Mouse (Mus musculus): ENCODE measurements at regions not wholly inside any gene's neighbourhood (a gene's known extent, or its start where the extent isn't known, plus 50 kb on each side); places are given as distances from the start of the nearest gene placed in this dataset.
A peak's percentile ranks its signal among the peaks of the same experiment; 100 is the strongest.

- DNase-seq (ENCODE audit: low read depth) = no peak
- TF ChIP-seq CTCF (IDR thresholded peaks at IDR 0.05; ENCODE audit: borderline replicate concordance, extremely low read depth, insufficient read depth, insufficient read length) (no peak), POLR2A (IDR thresholded peaks at IDR 0.05; ENCODE audit: borderline replicate concordance, extremely low read depth, insufficient read depth, insufficient read length, poor library complexity, severe bottlenecking) (no peak)
Observed at GRCm38 (mm10) chr3:59451084-59451483, 106.9 kb upstream of the Igsf10 start.

DNA sequence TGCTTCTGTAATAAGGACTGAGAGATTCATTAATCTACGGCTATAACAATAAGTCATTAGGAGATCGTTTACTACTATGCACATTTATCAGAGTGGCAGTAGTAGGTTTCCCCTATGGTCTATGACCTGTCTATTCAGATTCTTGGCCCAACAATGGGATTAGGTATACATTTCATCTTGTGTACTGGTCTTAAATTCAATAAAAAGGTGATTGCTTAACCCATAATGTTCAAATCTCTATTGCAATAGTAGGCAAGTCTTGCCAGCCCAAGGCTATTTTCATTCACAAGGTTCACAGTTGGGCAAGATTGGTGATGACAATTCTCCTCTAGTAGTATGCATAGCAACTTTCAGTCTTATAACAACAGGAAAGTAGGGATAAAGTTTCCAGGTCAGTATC is 79.4 kb upstream of the Igsf10 start:
- no peak for DNase-seq (ENCODE audit: low read depth)
- TF ChIP-seq CTCF (IDR thresholded peaks at IDR 0.05; ENCODE audit: borderline replicate concordance, extremely low read depth, insufficient read depth, insufficient read length) = no peak
- no peak for TF ChIP-seq POLR2A (IDR thresholded peaks at IDR 0.05; ENCODE audit: borderline replicate concordance, extremely low read depth, insufficient read depth, insufficient read length, poor library complexity, severe bottlenecking)

DNA sequence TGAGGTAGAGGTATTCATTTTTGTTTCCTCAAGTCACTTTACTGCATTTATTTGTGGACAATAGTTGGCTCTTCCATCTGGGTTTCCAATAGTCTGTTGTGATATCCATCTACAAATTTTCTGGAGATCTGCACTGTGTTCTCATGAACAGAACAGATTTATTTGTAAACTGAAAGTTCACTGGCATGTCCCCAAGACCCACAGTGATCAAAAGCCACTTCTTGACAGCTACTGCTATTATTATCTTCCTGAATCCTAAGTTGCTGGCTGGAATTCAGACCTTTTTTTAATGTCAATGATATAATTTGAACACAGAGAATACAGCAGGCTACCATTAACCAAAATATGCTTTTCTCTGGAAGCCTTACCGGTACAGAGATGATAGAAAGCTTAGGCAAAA is 64.9 kb upstream of the Igsf10 start:
- no peak for DNase-seq (ENCODE audit: low read depth)
- TF ChIP-seq POLR2A (IDR thresholded peaks at IDR 0.05; ENCODE audit: borderline replicate concordance, extremely low read depth, insufficient read depth, insufficient read length, poor library complexity, severe bottlenecking) (no peak), CTCF (IDR thresholded peaks at IDR 0.05; ENCODE audit: borderline replicate concordance, extremely low read depth, insufficient read depth, insufficient read length) (no peak)

GRCm38 (mm10) chr3:59406035-59406434 is 61.8 kb upstream of the Igsf10 start:
- DNase-seq (ENCODE audit: low read depth) = no peak
- TF ChIP-seq CTCF (IDR thresholded peaks at IDR 0.05; ENCODE audit: borderline replicate concordance, extremely low read depth, insufficient read depth, insufficient read length) (no peak), POLR2A (IDR thresholded peaks at IDR 0.05; ENCODE audit: borderline replicate concordance, extremely low read depth, insufficient read depth, insufficient read length, poor library complexity, severe bottlenecking) (no peak)

- DNase-seq (ENCODE audit: low read depth) = peak; percentile 25
- no peak for TF ChIP-seq CTCF (IDR thresholded peaks at IDR 0.05; ENCODE audit: borderline replicate concordance, extremely low read depth, insufficient read depth, insufficient read length)
- TF ChIP-seq POLR2A (IDR thresholded peaks at IDR 0.05; ENCODE audit: borderline replicate concordance, extremely low read depth, insufficient read depth, insufficient read length, poor library complexity, severe bottlenecking) = no peak
Observed at GRCm38 (mm10) chr3:59401856-59402255, 57.7 kb upstream of the Igsf10 start.

- TF ChIP-seq CTCF (IDR thresholded peaks at IDR 0.05; ENCODE audit: borderline replicate concordance, extremely low read depth, insufficient read depth, insufficient read length) (no peak), POLR2A (IDR thresholded peaks at IDR 0.05; ENCODE audit: borderline replicate concordance, extremely low read depth, insufficient read depth, insufficient read length, poor library complexity, severe bottlenecking) (no peak)
- DNase-seq (ENCODE audit: low read depth) = no peak
Observed at GRCm38 (mm10) chr3:59401425-59401824, 57.2 kb upstream of the Igsf10 start.
